Mouse (Mus musculus) midbrain, postnatal 0 days (tissue): ENCODE data around the gene Anpep. TPM values are rescaled to one million over a fixed set of nuclear protein-coding genes. Genes with fewer than 3 reads are reported as not detected.

Source experiments
- ATAC-seq: fragments of 200-750 bp; cut with Nextera tagmentation; 2 replicates; pipeline ENCODE4 v1.8.0; 2017; ENCODE audit warnings: moderate number of reproducible peaks, mild to moderate bottlenecking, moderate TSS enrichment, moderate library complexity; ENCODE audit not compliant: low FRiP score
- DNase-seq: peaks from one replicate; pipeline ENCODE4 v3.0.0-alpha.2; 2015; ENCODE audit warnings: low spot score
- H3K27ac ChIP-seq: fragments of 300-500 bp; sonication (generic); 2 replicates; pipeline ENCODE4 v1.5.1; 2014; ENCODE audit warnings: low read depth, mild to moderate bottlenecking, low read length, mixed read lengths
- H3K27me3 ChIP-seq: fragments of 300-500 bp; sonication (generic); 2 replicates; pipeline ENCODE4 v1.6.1; 2014; ENCODE audit warnings: low read length, control low read depth, mixed read lengths; ENCODE audit not compliant: insufficient read depth
- H3K36me3 ChIP-seq: fragments of 300-500 bp; sonication (generic); 2 replicates; pipeline ENCODE4 v1.6.1; 2014; ENCODE audit warnings: low read length, control low read depth, mixed read lengths; ENCODE audit not compliant: insufficient read depth
- H3K4me1 ChIP-seq: fragments of 300-500 bp; sonication (generic); 2 replicates; pipeline ENCODE4 v1.6.1; 2014; ENCODE audit warnings: mild to moderate bottlenecking, control low read depth, antibody characterized with exemption, low read length, mixed read lengths; ENCODE audit not compliant: insufficient read depth
- H3K4me2 ChIP-seq: fragments of 300-500 bp; sonication (generic); 2 replicates; pipeline ENCODE4 v1.6.1; 2014; ENCODE audit warnings: low read depth, mild to moderate bottlenecking, low read length, mixed read lengths; ENCODE audit not compliant: poor library complexity, severe bottlenecking
- H3K4me3 ChIP-seq: fragments of 300-500 bp; sonication (generic); 2 replicates; pipeline ENCODE4 v1.5.1; 2014; ENCODE audit warnings: low read depth, mild to moderate bottlenecking, low read length, moderate library complexity
- H3K9ac ChIP-seq: fragments of 300-500 bp; sonication (generic); replicated peaks from 2 replicates; pipeline ENCODE4 v1.6.1; 2014; ENCODE audit warnings: mild to moderate bottlenecking, low read length, moderate library complexity, mixed read lengths; ENCODE audit not compliant: poor library complexity, severe bottlenecking
- H3K9me3 ChIP-seq: fragments of 300-500 bp; sonication (generic); 2 replicates; pipeline ENCODE4 v1.6.1; 2016; ENCODE audit warnings: low read length, control low read depth
- CTCF ChIP-seq: IDR thresholded peaks from 2 replicates; pipeline ENCODE4 v1.5.1; 2016; ENCODE audit warnings: antibody characterized with exemption, mild to moderate bottlenecking
- WGBS: fragments of 180-500 bp; shearing (Covaris S2); extraction: QIAGEN DNeasy Blood & Tissue Kit; methylation state at CpG from one replicate; pipeline ENCODE4 v1.1.7; 2014; 5-methylcytosine and 5-hydroxymethylcytosine counted together
- polyA plus RNA-seq: library from polyadenylated mRNA; unstranded; fragments of >200 nt; fragmentation: Nextera tagmentation; extraction: Ambion mirVana; gene quantifications from 2 replicates; pipeline ENCODE4 v1.2.1, GENCODE M21; 2015
- total RNA-seq: library from RNA; depleted of rRNA; stranded (reverse); fragments of >200 nt; gene quantifications from 2 replicates; pipeline ENCODE4 v1.2.3, GENCODE M21; 2014

Gene Anpep
- total and polyA plus RNA-seq, 2 experiments from 2014 or later: 5.1 to 11.2 TPM

- ATAC-seq (no peak), DNase-seq (no peak)
- H3K4me3 ChIP-seq: no peak overlapping the region
- WGBS: 92% methylated on average over 7 of the region's 7 CpGs
- H3K4me2 ChIP-seq: no peak overlapping the region
- no peaks in the 10 kb centered on the region for H3K27me3 ChIP-seq
- no peaks in the 10 kb centered on the region for H3K9me3 ChIP-seq
- no peak for TF ChIP-seq CTCF
- H3K36me3 ChIP-seq: peaks cover 28% of the 10 kb centered on the region
- no peak overlapping the region for H3K9ac ChIP-seq
- H3K27ac ChIP-seq: no peak overlapping the region
- no peaks in the 10 kb centered on the region for H3K4me1 ChIP-seq
These were observed 22.9 kb upstream of the Anpep start for GRCm38 (mm10) chr7:79883613-79884334.

GRCm38 (mm10) chr7:79881901-79882300 lies 21.0 kb upstream of the Anpep start:
- DNase-seq: no peak
- Histone ChIP-seq H3K27ac (no peak overlapping the region), H3K4me3 (no peak overlapping the region), H3K9me3 (no peaks in the 10 kb centered on the region), H3K4me2 (no peak overlapping the region), H3K27me3 (no peaks in the 10 kb centered on the region), H3K4me1 (no peaks in the 10 kb centered on the region), H3K9ac (no peak overlapping the region), H3K36me3 (peaks cover 35% of the 10 kb centered on the region)
- TF ChIP-seq CTCF: no peak
- no peak for ATAC-seq
- 96% methylated on average over 6 of the region's 6 CpGs for WGBS

GRCm38 (mm10) chr7:79880998-79881397 lies 20.1 kb upstream of the Anpep start:
- ATAC-seq (no peak), DNase-seq (no peak)
- H3K9ac ChIP-seq: no peak overlapping the region
- no peak overlapping the region for H3K4me2 ChIP-seq
- H3K27me3 ChIP-seq: no peaks in the 10 kb centered on the region
- no peak for TF ChIP-seq CTCF
- WGBS: 46% methylated on average over 3 of the region's 3 CpGs
- no peak overlapping the region for H3K27ac ChIP-seq
- H3K9me3 ChIP-seq: no peaks in the 10 kb centered on the region
- no peak overlapping the region for H3K4me3 ChIP-seq
- no peaks in the 10 kb centered on the region for H3K4me1 ChIP-seq
- peaks cover 41% of the 10 kb centered on the region for H3K36me3 ChIP-seq

- H3K4me3 ChIP-seq: no peak overlapping the region
- WGBS: 89% methylated on average over 6 of the region's 6 CpGs
- no peak overlapping the region for H3K27ac ChIP-seq
- peaks cover 37% of the 10 kb centered on the region for H3K36me3 ChIP-seq
- no peaks in the 10 kb centered on the region for H3K27me3 ChIP-seq
- no peaks in the 10 kb centered on the region for H3K4me1 ChIP-seq
- no peak overlapping the region for H3K9ac ChIP-seq
- no peak for TF ChIP-seq CTCF
- H3K9me3 ChIP-seq: no peaks in the 10 kb centered on the region
- H3K4me2 ChIP-seq: no peak overlapping the region
- DNase-seq: no peak
- no peak for ATAC-seq
These were observed 19.2 kb upstream of the Anpep start for GRCm38 (mm10) chr7:79880033-79880432.

- no peak overlapping the region for H3K27ac ChIP-seq
- no peak for DNase-seq
- no peaks in the 10 kb centered on the region for H3K4me1 ChIP-seq
- WGBS: 62% methylated on average over 2 of the region's 2 CpGs
- no peak overlapping the region for H3K9ac ChIP-seq
- no peaks in the 10 kb centered on the region for H3K9me3 ChIP-seq
- no peak overlapping the region for H3K4me3 ChIP-seq
- no peak overlapping the region for H3K4me2 ChIP-seq
- peaks cover 35% of the 10 kb centered on the region for H3K36me3 ChIP-seq
- no peak for ATAC-seq
- no peak for TF ChIP-seq CTCF
- H3K27me3 ChIP-seq: no peaks in the 10 kb centered on the region
These were observed 17.7 kb upstream of the Anpep start for GRCm38 (mm10) chr7:79878455-79879025.

- DNase-seq: no peak
- H3K4me1 ChIP-seq: no peaks in the 10 kb centered on the region
These were observed 12.5 kb upstream of the Anpep start for GRCm38 (mm10) chr7:79873407-79873806.

More at GRCm38 (mm10) chr7:79873407-79873806, 12.5 kb upstream of the Anpep start:
- Histone ChIP-seq H3K4me2 (no peak overlapping the region), H3K36me3 (peaks cover 9% of the 10 kb centered on the region), H3K27me3 (no peaks in the 10 kb centered on the region), H3K9ac (no peak overlapping the region), H3K27ac (no peak overlapping the region), H3K4me3 (no peak overlapping the region), H3K9me3 (no peaks in the 10 kb centered on the region)
- no peak for TF ChIP-seq CTCF
- 90% methylated on average over 6 of the region's 6 CpGs for WGBS
- ATAC-seq: no peak
